Mouse (Mus musculus) embryonic facial prominence, embryonic 10.5 days (tissue): Measurements from ENCODE around the gene Smbd1. TPM values are rescaled to one million over a fixed set of nuclear protein-coding genes. Genes with fewer than 3 reads are reported as not detected.

Source experiments
- DNase-seq: peaks from one replicate; pipeline ENCODE4 v3.0.0-alpha.2; 2017; ENCODE audit warnings: low spot score
- H3K27ac ChIP-seq: fragments of 300-500 bp; sonication (generic); replicated peaks from 2 replicates; pipeline ENCODE4 v1.5.1; 2016; ENCODE audit warnings: mild to moderate bottlenecking
- H3K27me3 ChIP-seq: fragments of 300-500 bp; sonication (generic); replicated peaks from 2 replicates; pipeline ENCODE4 v1.6.1; 2016; ENCODE audit warnings: low read depth, mild to moderate bottlenecking; ENCODE audit not compliant: poor library complexity, severe bottlenecking
- H3K36me3 ChIP-seq: fragments of 300-500 bp; sonication (generic); replicated peaks from 2 replicates; pipeline ENCODE4 v1.6.1; 2016; ENCODE audit warnings: mild to moderate bottlenecking, moderate library complexity
- H3K4me1 ChIP-seq: fragments of 300-500 bp; sonication (generic); 2 replicates; pipeline ENCODE4 v1.6.1; 2016
- H3K4me3 ChIP-seq: fragments of 300-500 bp; sonication (generic); 2 replicates; pipeline ENCODE4 v1.5.1; 2016; ENCODE audit warnings: mild to moderate bottlenecking, moderate library complexity
- H3K9me3 ChIP-seq: fragments of 300-500 bp; sonication (generic); 2 replicates; pipeline ENCODE4 v1.6.1; 2016; ENCODE audit warnings: mild to moderate bottlenecking
- WGBS: fragments of 180-500 bp; shearing (Covaris S2); methylation state at CpG from one replicate; pipeline ENCODE4 v1.1.7; 2016; 5-methylcytosine and 5-hydroxymethylcytosine counted together
- polyA plus RNA-seq: library from polyadenylated mRNA; unstranded; fragments of >200 nt; fragmentation: Nextera tagmentation; extraction: Ambion mirVana; gene quantifications from 2 replicates; pipeline ENCODE4 v1.2.1, GENCODE M21; 2016

Gene Smbd1
- polyA plus RNA-seq, 1 experiment from 2014 or later: not detected

DNA sequence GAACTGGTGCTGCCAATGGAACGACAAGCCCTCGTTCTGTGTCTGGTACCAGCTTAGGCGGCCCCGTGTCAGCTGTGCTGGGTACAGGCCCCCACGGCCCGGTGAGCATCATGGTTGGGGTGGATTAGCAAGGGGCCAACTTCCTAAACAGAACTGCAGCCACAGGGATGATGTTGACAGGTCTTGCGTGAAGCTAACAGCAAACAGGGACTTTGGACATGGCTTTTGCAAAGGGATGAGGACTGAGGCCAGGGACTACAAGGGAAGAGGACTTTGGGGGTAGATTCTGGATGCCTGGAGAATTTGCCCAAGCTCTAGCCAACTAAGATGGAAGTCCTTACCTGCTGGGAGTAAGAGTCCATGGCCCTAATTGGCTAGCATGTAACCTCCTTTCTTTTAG is 43.4 kb downstream of the Smbd1 start:
- no peaks in the 10 kb centered on the region for H3K36me3 ChIP-seq
- no peak for DNase-seq
- no peak overlapping the region for H3K4me3 ChIP-seq
- no peaks in the 10 kb centered on the region for H3K27me3 ChIP-seq
- WGBS: 89% methylated on average over 7 of the region's 7 CpGs
- H3K4me1 ChIP-seq: peaks cover 7% of the 10 kb centered on the region; the same call in 1 of the 2 replicates
- no peak overlapping the region for H3K27ac ChIP-seq
- peaks cover 4% of the 10 kb centered on the region; the same call in 1 of the 2 replicates for H3K9me3 ChIP-seq

DNA sequence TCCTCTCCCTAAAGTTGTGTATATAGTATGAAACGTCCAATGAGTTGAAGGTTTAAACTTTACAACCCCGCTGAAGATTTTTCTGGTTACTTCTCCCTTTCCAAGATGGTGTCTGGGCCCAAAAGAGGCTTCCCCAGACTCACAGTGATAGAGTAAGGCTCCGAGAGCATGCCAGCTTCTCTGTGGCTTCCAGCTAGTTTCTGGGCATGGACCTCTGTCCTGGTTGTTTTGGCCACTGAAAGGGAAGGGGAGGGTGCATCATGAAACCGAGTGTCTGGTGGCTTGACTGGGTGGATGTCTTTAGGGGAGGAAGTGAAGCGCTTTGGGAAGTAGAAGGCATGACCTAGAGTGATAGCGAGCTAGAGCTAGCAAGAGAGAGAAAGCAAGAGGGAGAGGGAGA is 45.3 kb downstream of the Smbd1 start:
- no peak for DNase-seq
- Histone ChIP-seq H3K4me3 (no peak overlapping the region), H3K9me3 (peaks cover 4% of the 10 kb centered on the region; the same call in 1 of the 2 replicates), H3K27ac (no peak overlapping the region), H3K4me1 (peaks cover 7% of the 10 kb centered on the region; the same call in 1 of the 2 replicates), H3K36me3 (no peaks in the 10 kb centered on the region), H3K27me3 (no peaks in the 10 kb centered on the region)
- 80% methylated on average over 6 of the region's 6 CpGs for WGBS

DNA sequence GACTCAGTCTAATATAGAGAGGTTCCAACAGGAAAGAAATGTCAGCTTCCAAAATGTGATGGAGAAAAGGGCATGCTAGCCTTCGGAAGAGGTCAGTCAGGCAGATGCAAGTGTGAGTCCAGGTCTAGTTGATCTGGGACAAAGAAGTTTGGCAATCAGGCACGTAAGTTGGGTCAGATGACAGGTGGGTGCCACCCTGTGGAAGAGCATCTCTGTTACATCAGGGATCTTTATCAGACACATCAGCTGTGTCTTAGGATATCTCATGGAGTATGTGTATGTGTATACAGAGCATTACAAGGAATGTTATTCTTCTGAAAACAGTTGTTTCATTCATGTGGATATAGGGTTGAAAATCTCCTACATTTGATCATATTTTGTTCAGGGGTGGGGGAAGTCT is 45.7 kb downstream of the Smbd1 start:
- Histone ChIP-seq H3K36me3 (no peaks in the 10 kb centered on the region), H3K9me3 (peaks cover 4% of the 10 kb centered on the region; the same call in 1 of the 2 replicates), H3K4me3 (no peak overlapping the region), H3K4me1 (peaks cover 7% of the 10 kb centered on the region; the same call in 1 of the 2 replicates), H3K27ac (no peak overlapping the region), H3K27me3 (no peaks in the 10 kb centered on the region)
- 83% methylated on average over 2 of the region's 2 CpGs for whole genome bisulfite sequencing
- no peak for DNase-seq

Other genes starting within 250 kb of the Smbd1 start
- 50.0 and 61.5 TPM in 2 replicates for gene Tfrc, start 201.6 kb downstream of the Smbd1 start, polyA plus RNA-seq
- gene Tnk2, start 166.6 kb downstream of the Smbd1 start, polyA plus RNA-seq: 8.6 and 8.7 TPM in 2 replicates
- 0.26 and 0.29 TPM in 2 replicates for gene Muc4, start 74.6 kb downstream of the Smbd1 start, polyA plus RNA-seq
- not detected in 2 replicates for gene Muc20, start 13.0 kb downstream of the Smbd1 start, polyA plus RNA-seq
- gene Fyttd1, start 67.0 kb upstream of the Smbd1 start, polyA plus RNA-seq: 102 and 104 TPM in 2 replicates
- 17.7 and 19.9 TPM in 2 replicates for gene Rubcn, start 67.3 kb upstream of the Smbd1 start, polyA plus RNA-seq
- gene Lrch3, start 103.6 kb upstream of the Smbd1 start, polyA plus RNA-seq: 31.4 and 32.3 TPM in 2 replicates
- gene Iqcg, start 245.7 kb upstream of the Smbd1 start, polyA plus RNA-seq: 2.1 and 3.6 TPM in 2 replicates
- gene Rpl35a, start 246.0 kb upstream of the Smbd1 start, polyA plus RNA-seq: 1,025 and 1,052 TPM in 2 replicates